Mouse (Mus musculus): ENCODE measurements around the gene Gm10642.

Gm10642 gene

GRCm38 (mm10) chr9:70671772-70672579, 15.9 kb downstream of the Gm10642 start:
- DNase-seq (ENCODE audit: low spot score in 2 of 2), result no peak

DNA sequence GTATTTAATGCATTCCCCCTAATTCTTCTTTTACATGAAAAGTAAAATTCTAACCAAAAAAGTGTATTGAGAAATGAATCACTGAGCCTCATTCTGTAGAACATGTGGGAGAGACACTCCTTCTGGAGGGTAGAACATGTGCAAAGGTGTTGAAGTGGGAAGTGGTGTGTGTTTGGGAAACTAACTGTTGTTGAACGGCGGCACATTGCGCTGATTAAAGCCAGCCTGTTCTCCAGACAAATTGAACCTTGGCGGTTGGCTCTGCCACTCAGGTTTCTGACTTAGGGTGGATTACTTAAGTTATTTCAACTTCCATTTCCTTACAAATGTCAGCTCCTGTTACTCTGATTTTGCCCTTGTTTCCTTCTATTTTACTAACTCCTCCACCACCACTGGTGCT, 17.6 kb downstream of the Gm10642 start:
- peak in 1 of 2 experiments; percentile 18 for DNase-seq (ENCODE audit: low spot score in 2 of 2)

DNA sequence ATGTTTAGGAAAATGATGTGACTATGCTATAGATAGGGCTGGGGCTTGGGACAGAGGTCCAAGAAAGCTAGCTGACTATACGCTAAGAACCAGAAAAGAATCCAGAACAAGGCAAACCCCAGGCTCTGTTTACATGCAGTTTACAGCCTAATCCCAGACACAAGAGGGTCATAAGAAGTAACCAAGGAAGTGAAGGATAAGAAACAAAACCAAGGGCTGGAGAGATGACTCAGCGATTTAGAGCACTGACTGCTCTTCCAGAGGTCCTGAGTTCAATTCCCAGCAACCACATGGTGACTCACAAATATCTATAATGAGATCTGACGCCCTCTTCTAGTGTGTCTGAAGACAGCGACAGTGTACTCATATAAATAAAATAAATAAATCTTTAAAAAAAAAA, 19.1 kb downstream of the Gm10642 start:
- DNase-seq (ENCODE audit: low spot score in 2 of 2), result no peak

- DNase-seq (ENCODE audit: low spot score in 2 of 2), result no peak
Observed at GRCm38 (mm10) chr9:70675961-70676360, 19.9 kb downstream of the Gm10642 start.

DNA sequence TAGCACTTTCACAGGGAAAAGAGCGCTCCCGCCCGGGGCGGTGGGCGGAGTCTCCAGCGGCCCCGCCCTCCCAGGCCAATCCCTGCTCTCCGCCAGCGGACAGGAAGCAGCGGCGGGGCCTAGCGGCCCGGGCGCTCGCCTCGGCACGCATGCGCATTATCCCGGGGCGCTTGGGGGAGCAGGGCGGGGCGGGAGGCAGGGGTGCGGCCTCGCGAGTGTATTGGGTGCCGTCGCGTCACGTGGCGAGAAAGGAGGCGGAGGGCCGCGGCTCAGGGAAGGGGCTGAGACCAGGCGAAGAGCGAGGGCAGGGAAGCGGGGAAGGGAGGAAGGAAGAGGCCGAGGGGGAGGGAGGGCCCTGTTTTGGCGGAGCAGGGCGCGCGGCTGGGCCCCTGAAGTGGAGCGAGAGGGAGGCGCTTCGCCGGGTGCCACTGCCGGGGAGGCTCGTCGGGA, 22.7 kb downstream of the Gm10642 start, which contains the start of gene Adam10:
Adam10 (plus strand) TSS at position 316 of the 450 bp plus-strand sequence.
- peak; percentile 96 for DNase-seq (ENCODE audit: low spot score in 2 of 2)

- DNase-seq (ENCODE audit: low spot score in 2 of 2), result peak; percentile 15 to 44
Observed at GRCm38 (mm10) chr9:70679132-70680091, 23.4 kb downstream of the Gm10642 start.

DNA sequence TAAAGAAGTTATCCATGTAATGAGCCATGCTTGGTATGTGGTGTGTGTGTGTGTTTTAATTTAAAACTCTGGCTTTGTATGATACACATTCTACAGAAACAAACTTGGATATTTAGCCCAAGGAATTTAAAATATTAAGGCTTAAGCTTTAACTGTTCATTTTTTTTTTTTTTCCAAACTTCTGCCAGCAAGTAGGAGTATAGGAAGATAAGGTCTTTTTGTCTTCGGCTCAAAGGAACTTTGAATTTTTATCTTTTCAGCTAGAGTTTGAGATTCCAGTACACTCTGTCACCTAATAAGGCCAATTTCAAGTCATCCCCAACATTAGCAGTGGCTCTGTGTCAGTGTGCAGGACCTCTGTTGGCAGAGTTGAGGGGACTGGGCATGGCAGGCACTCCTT, 26.2 kb downstream of the Gm10642 start:
- DNase-seq (ENCODE audit: low spot score in 2 of 2), result no peak

- DNase-seq (ENCODE audit: low spot score in 2 of 2), result no peak
Observed at GRCm38 (mm10) chr9:70688301-70688968, 32.4 kb downstream of the Gm10642 start.

GRCm38 (mm10) chr9:70689926-70690325, 33.9 kb downstream of the Gm10642 start:
- DNase-seq (ENCODE audit: low spot score in 2 of 2), result no peak

DNA sequence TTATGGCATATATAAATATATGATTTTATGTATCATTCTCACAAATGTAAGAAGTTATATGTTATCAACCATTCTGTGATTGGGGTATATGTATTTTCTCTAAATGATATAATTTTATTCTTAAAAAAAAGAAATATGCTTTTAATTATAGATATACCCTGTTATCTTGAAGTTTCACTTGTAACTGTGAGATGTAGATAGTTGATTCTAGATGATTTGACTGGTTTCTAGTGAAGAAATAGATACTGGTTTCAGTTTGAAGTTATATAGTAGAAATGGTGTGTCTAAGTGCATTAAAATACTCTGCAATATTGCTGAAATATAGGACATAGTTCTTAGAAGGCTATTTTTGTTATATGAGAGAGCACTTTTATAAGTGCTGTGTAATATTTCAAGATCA, 34.5 kb downstream of the Gm10642 start:
- DNase-seq (ENCODE audit: low spot score in 2 of 2), result no peak

- DNase-seq (ENCODE audit: low spot score in 2 of 2), result no peak
Observed at GRCm38 (mm10) chr9:70691772-70692693, 36.0 kb downstream of the Gm10642 start.

GRCm38 (mm10) chr9:70695723-70696122, 39.7 kb downstream of the Gm10642 start:
- no peak for DNase-seq (ENCODE audit: low spot score in 2 of 2)

GRCm38 (mm10) chr9:70698090-70698489, 42.0 kb downstream of the Gm10642 start:
- DNase-seq (ENCODE audit: low spot score in 2 of 2), result no peak

GRCm38 (mm10) chr9:70703597-70704203, 47.6 kb downstream of the Gm10642 start:
- no peak for DNase-seq (ENCODE audit: low spot score in 2 of 2)

DNA sequence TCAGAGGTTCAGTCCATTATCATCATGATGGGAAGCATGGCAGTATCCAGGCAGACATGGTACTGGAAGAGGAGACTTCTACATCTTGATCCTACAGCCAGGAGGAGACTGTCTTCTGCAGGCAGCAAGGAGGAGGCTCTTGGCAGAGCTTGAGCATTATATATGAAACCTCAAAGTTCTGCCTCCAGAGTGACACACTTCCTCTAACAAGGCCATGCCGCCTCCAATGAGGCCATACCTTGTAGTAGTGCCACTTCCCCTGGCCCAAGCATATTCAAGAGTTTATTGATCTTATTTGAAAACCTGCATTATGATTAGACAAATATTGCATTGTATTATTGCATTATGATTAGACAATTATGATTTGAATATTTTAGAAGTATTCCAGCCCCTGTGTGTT, 50.4 kb downstream of the Gm10642 start:
- no peak for DNase-seq (ENCODE audit: low spot score in 2 of 2)
